Mouse (Mus musculus) myocyte (in vitro differentiated cells): ENCODE data around the gene Rbm7.

ENCODE experiments used
- CEBPB ChIP-seq: IDR thresholded peaks from 2 replicates; pipeline ENCODE4 v1.6.1; 2011; ENCODE audit warnings: mild to moderate bottlenecking, moderate library complexity; ENCODE audit not compliant: poor library complexity, insufficient read depth, severe bottlenecking
- E2F4 ChIP-seq: IDR thresholded peaks from one replicate; pipeline ENCODE4 v1.6.1; 2011; ENCODE audit warnings: mild to moderate bottlenecking, control low read depth, moderate library complexity; ENCODE audit not compliant: insufficient read depth
- MAX ChIP-seq: IDR thresholded peaks from one replicate; pipeline ENCODE4 v1.6.1; 2011; ENCODE audit warnings: low read depth, mild to moderate bottlenecking, control low read depth
- MYOD1 ChIP-seq, 3 experiments: IDR thresholded peaks; one replicate each; pipeline ENCODE4 v1.6.1; 2011; ENCODE audit warnings: control low read depth in 2 of 3, low read depth in 2 of 3, mild to moderate bottlenecking in 2 of 3, moderate library complexity in 1 of 3; ENCODE audit not compliant: insufficient read length in 2 of 3, control insufficient read depth in 1 of 3
- POLR2A ChIP-seq: IDR thresholded peaks from one replicate; pipeline ENCODE4 v1.6.1; 2011; ENCODE audit warnings: low read depth, mild to moderate bottlenecking, control low read depth, moderate library complexity; ENCODE audit not compliant: insufficient read length
- POLR2AphosphoS2 ChIP-seq: IDR thresholded peaks from one replicate; pipeline ENCODE4 v1.6.1; 2011; ENCODE audit warnings: low read depth, control low read depth; ENCODE audit not compliant: insufficient read length
- REST ChIP-seq: IDR thresholded peaks from one replicate; pipeline ENCODE4 v1.6.1; 2011; ENCODE audit warnings: mild to moderate bottlenecking, control low read depth, moderate library complexity; ENCODE audit not compliant: insufficient read depth, insufficient read length
- TCF12 ChIP-seq: IDR thresholded peaks from one replicate; pipeline ENCODE4 v1.6.1; 2011; ENCODE audit warnings: mild to moderate bottlenecking, control low read depth; ENCODE audit not compliant: poor library complexity, insufficient read depth, severe bottlenecking
- USF1 ChIP-seq: IDR thresholded peaks from one replicate; pipeline ENCODE4 v1.6.1; 2011; ENCODE audit warnings: low read depth, mild to moderate bottlenecking, control low read depth, moderate library complexity

DNA sequence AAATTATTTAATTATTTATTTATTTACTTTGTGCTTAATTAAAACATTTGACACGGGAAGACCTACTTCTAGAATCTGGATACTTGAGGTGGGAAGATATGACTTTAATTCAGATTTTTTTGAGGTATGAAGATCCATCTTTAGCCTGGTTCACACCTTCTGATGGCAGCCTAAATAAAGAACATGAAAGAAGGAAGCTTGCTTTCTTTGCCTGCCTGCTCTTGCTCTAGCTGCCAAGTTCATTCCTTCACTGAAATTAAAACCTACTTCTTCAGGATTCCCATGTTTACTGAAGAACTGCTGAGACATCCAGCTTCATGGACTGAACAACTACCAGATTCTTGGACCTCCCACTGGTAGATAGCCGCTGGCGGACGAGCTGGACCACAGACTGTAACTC lies 36.2 kb upstream of the Rbm7 start:
- TF ChIP-seq USF1 (no peak), POLR2A (no peak), MAX (no peak), MYOD1 (IDR thresholded peaks at IDR 0.05; ENCODE audit: control insufficient read depth in 1 of 3, insufficient read length in 2 of 3, low read depth in 2 of 3) (no peak), CEBPB (no peak), REST (no peak), POLR2AphosphoS2 (no peak), TCF12 (no peak), E2F4 (no peak)
